ENCODE assay signal across 7 mouse cellular contexts in the genomic region with DNA sequence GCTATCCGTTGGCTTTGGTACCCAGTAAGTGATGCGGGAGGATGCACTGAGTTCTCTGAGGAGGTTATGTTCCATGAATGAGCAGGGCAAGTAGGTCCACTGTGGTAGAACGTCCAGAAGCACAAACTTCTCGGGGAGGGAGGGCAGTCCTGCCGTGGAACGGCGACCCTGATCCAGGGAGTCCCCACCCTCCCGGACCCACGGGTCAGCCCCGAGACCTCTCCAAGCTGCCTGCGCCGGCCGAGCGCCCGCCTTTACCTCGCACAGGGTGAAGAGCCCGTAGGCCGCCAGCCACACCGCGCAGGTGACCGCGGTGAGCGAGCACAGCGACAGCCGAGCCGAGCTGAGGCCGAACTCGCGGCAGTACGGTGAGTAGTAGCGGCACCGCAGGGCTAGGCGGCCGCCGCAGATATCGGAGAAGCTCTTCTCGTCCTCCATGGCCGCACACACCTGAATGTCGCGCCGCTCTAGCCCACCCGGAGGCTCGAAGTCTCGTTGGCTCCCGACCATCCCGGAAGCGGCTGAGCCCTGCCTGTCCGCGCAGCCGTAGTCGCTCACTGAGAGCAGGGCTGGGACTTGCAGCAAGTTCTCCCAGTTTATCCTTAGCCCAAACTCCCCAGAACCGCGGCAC. TPM values are rescaled to one million over a fixed set of nuclear protein-coding genes. Genes with fewer than 3 reads are reported as not detected.
DNase-seq lines count a peak whose midpoint lies in the region; ATAC-seq lines count a peak whose summit lies in the region.

Gene Pigh, minus strand, starts transcription at position 470 of the 631 bp plus-strand sequence.

- DNase-seq in adrenal gland, adult 2 months: peak; percentile 90
- peak; percentile 79 for DNase-seq in embryo, embryonic 11.5 days (ENCODE audit: low read depth, low spot score)
- peak; percentile 62 to 77 for DNase-seq in gastrocnemius, postnatal 36 days
- peak; percentile 85 for DNase-seq in left cerebral cortex, postnatal 36 days (ENCODE audit: low spot score in 2 of 2)
- DNase-seq in midbrain, embryonic 11.5 days (ENCODE audit: low spot score, missing footprints): peak; percentile 95
- DNase-seq in skeletal muscle tissue, adult 2 months (ENCODE audit: low read depth, low spot score): peak; percentile 55

- H3K4me3 ChIP-seq in intestine, embryonic 16.5 days (ENCODE audit: low read length): peak within 1 kb of the TSS; percentile 98
- H3K4me3 ChIP-seq in midbrain, embryonic 11.5 days (ENCODE audit: low read depth, low read length): peak within 1 kb of the TSS; percentile 96

- H3K27me3 ChIP-seq in intestine, embryonic 16.5 days (replicated peaks; ENCODE audit: control insufficient read depth, insufficient read depth, low read length): no peaks in the 10 kb centered on the region
- H3K27me3 ChIP-seq in midbrain, embryonic 11.5 days (ENCODE audit: control insufficient read depth, insufficient read depth, low read length): no peaks in the 10 kb centered on the region

- peak within 1 kb of the TSS; percentile 99 for H3K9ac ChIP-seq in intestine, embryonic 16.5 days (ENCODE audit: low read depth, low read length)
- H3K9ac ChIP-seq in midbrain, embryonic 11.5 days (ENCODE audit: low read length): peak within 1 kb of the TSS; percentile 94

- no peaks in the 10 kb centered on the region for H3K4me1 ChIP-seq in intestine, embryonic 16.5 days (ENCODE audit: control insufficient read depth, insufficient read depth, low read length)
- H3K4me1 ChIP-seq in midbrain, embryonic 11.5 days (ENCODE audit: control insufficient read depth, insufficient read depth, low read length): peaks cover 6% of the 10 kb centered on the region; the same call in 1 of the 2 replicates

- H3K4me2 ChIP-seq in intestine, embryonic 16.5 days (ENCODE audit: low read depth, low read length): peak within 1 kb of the TSS; percentile 69
- peak within 1 kb of the TSS; percentile 71 for H3K4me2 ChIP-seq in midbrain, embryonic 11.5 days

- H3K9me3 ChIP-seq in intestine, embryonic 16.5 days (ENCODE audit: control insufficient read depth, low read length): no peaks in the 10 kb centered on the region
- H3K9me3 ChIP-seq in midbrain, embryonic 11.5 days (ENCODE audit: control insufficient read depth, low read length): no peaks in the 10 kb centered on the region

- H3K27ac ChIP-seq in intestine, embryonic 16.5 days (ENCODE audit: low read length): peak within 1 kb of the TSS; percentile 61
- no peak within 1 kb of the TSS for H3K27ac ChIP-seq in midbrain, embryonic 11.5 days (ENCODE audit: low read depth, low read length)

- under 1% methylated on average over 53 of the region's 53 CpGs for WGBS in intestine, embryonic 16.5 days
- WGBS in midbrain, embryonic 11.5 days: under 1% methylated on average over 49 of the region's 53 CpGs

- intact Hi-C loops in gastrocnemius, postnatal 36 days (cut with DNase I): no loop called here
- intact Hi-C loops in left cerebral cortex, postnatal 36 days (cut with DNase I): loop anchor here (2.0 kb wide), 1 partner anchor 170 kb away; no protein-coding TSS in a partner anchor

- no peaks in the 10 kb centered on the region for H3K36me3 ChIP-seq in intestine, embryonic 16.5 days (ENCODE audit: control insufficient read depth, insufficient read depth, low read length)
- H3K36me3 ChIP-seq in midbrain, embryonic 11.5 days (ENCODE audit: control insufficient read depth, insufficient read depth, low read length): no peaks in the 10 kb centered on the region

- ATAC-seq in intestine, embryonic 16.5 days: peak; percentile 98
- ATAC-seq in midbrain, embryonic 11.5 days (ENCODE audit: low FRiP score): peak; percentile 97

RNA-seq across cellular contexts. Expression of gene Pigh, which starts in this region (rescaled TPM):
- 10 to 100 TPM; 10.5 to 12.6 TPM for total RNA-seq in adrenal gland, adult 2 months (2021)
- polyA plus RNA-seq in adrenal gland, adult 2 months (2012; rRNA removed): 16.7 and 17.5 TPM in 2 replicates
- 1 to 10 TPM; 1.5 to 2.0 TPM for total RNA-seq in gastrocnemius, postnatal 36 days (2021)
- 26.2 and 27.6 TPM in 2 replicates for polyA plus RNA-seq in intestine, embryonic 16.5 days (2015; fragmentation: Nextera tagmentation; extraction: Ambion mirVana)
- total RNA-seq in left cerebral cortex, postnatal 36 days (2021): 10 to 100 TPM in 1 of 2 experiments, 1 to 10 TPM in 1; 9.3 to 10.8 TPM
- 29.0 and 29.6 TPM in 2 replicates for polyA plus RNA-seq in midbrain, embryonic 11.5 days (2014; fragmentation: Nextera tagmentation; extraction: Ambion mirVana)
